Mouse (Mus musculus): ENCODE results near the gene Arntl2. TPM values are rescaled to one million over a fixed set of nuclear protein-coding genes. Genes with fewer than 3 reads are reported as not detected.

Gene Arntl2
- polyA plus RNA-seq (2014; fragmentation: Nextera tagmentation; extraction: Ambion mirVana) = 5.9 and 6.2 TPM in 2 replicates

DNA sequence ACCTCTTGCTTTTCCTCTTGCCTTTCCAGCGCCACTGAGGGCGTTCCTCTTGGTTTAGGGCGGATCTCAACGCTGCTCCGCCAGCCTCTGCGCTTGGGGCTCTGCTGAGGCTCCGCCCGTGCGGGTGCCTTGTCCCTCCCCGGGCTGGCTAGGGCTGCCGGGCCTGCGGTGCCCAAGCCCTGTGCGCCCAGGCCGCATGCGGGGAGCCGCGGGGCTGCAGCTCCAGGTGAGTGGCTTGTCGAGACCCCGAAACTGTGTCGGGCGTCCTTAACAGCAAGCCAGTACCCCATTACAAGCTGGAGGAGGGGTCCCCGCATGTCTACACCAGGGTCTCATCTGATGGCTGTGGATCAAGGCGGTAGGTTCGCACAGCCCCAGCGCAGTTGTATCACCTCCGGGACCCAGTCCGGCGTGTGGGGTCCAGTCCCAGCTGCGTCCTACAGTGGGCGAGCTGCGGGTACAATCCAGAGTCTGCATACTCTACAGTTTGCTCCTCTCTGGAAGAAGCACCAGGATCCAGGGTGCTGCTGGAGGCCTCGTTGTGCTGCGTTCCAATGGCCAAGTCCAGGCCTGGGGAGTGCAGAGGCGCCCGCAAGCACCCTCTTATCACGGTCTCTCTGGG, at the start of gene Arntl2:
Arntl2 (plus strand) TSS at position 132 of the 622 bp plus-strand sequence.
- H3K4me2 ChIP-seq = peak within 1 kb of the TSS; percentile 76
- H3K9me3 ChIP-seq (ENCODE audit: low read depth, low read length) = no peaks in the 10 kb centered on the region
- 1% methylated on average over 36 of the region's 36 CpGs for WGBS
- ATAC-seq (ENCODE audit: insufficient read depth) (peak; percentile 99), DNase-seq (peak; percentile 93)
- peak within 1 kb of the TSS; percentile 54 for H3K4me3 ChIP-seq (ENCODE audit: low read depth, low read length)
- H3K27me3 ChIP-seq (ENCODE audit: insufficient read depth, low read length) = no peaks in the 10 kb centered on the region
- peak within 1 kb of the TSS; percentile 75 for H3K9ac ChIP-seq
- TF ChIP-seq CTCF (IDR thresholded peaks at IDR 0.05; ENCODE audit: low read depth) = 0 out of 2 replicates have a peak, but pooled peaks have one; percentile 2
- H3K27ac ChIP-seq (ENCODE audit: low read depth) = no peak within 1 kb of the TSS
- no peaks in the 10 kb centered on the region for H3K4me1 ChIP-seq (ENCODE audit: insufficient read depth)
- no peaks in the 10 kb centered on the region for H3K36me3 ChIP-seq (ENCODE audit: insufficient read depth)

DNA sequence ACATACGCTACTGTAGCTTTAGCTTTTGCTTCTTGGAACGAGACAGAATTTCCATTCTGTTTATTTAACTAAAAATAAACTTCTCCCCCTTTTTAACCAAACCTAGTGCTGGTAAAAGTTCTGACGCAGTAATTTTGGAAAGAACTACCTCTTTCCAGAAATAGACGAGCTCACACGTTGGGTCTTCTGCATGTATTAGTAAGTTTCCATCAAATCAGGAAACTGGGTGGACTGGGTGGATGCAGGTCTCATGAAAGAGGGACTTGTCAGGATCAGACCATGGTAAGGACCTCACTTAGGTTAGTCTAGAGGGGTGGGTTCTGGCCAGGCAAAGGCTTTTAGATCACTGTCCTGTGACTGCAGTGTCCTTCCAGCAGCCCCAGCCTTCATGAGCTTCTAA, 49.3 kb upstream of the Arntl2 start:
- no peak for TF ChIP-seq CTCF (IDR thresholded peaks at IDR 0.05; ENCODE audit: low read depth)
- Histone ChIP-seq H3K4me1 (ENCODE audit: insufficient read depth) (no peaks in the 10 kb centered on the region), H3K4me2 (no peak overlapping the region), H3K27me3 (ENCODE audit: insufficient read depth, low read length) (no peaks in the 10 kb centered on the region), H3K4me3 (ENCODE audit: low read depth, low read length) (no peak overlapping the region), H3K36me3 (ENCODE audit: insufficient read depth) (no peaks in the 10 kb centered on the region), H3K9ac (no peak overlapping the region), H3K27ac (ENCODE audit: low read depth) (no peak overlapping the region), H3K9me3 (ENCODE audit: low read depth, low read length) (no peaks in the 10 kb centered on the region)
- ATAC-seq (ENCODE audit: insufficient read depth) = no peak
- WGBS = 47% methylated on average over 5 of the region's 5 CpGs
- no peak for DNase-seq

DNA sequence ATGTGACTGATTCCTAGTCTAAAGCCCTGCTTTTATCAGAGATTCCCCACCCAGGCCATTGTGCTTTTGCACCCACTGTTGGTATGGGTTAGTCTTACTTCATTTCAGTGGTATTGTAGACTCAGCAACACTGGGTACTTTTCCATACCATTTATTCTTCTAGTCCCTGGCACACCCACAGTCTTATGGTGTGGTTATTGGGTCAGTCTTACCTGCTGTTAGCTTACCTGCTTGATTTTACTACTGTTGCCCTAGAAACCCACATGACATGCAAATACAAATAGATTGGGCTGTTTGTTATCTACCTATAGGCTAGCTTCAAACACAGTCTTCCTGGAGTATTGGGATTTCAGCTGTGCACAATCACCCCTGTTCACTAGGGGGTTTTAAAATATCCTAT, 48.8 kb upstream of the Arntl2 start:
- no peak overlapping the region for H3K4me2 ChIP-seq
- H3K36me3 ChIP-seq (ENCODE audit: insufficient read depth) = no peaks in the 10 kb centered on the region
- no peaks in the 10 kb centered on the region for H3K27me3 ChIP-seq (ENCODE audit: insufficient read depth, low read length)
- ATAC-seq (ENCODE audit: insufficient read depth) (no peak), DNase-seq (no peak)
- no peaks in the 10 kb centered on the region for H3K4me1 ChIP-seq (ENCODE audit: insufficient read depth)
- no peak overlapping the region for H3K4me3 ChIP-seq (ENCODE audit: low read depth, low read length)
- H3K9me3 ChIP-seq (ENCODE audit: low read depth, low read length) = no peaks in the 10 kb centered on the region
- H3K27ac ChIP-seq (ENCODE audit: low read depth) = no peak overlapping the region
- H3K9ac ChIP-seq = no peak overlapping the region
- no peak for TF ChIP-seq CTCF (IDR thresholded peaks at IDR 0.05; ENCODE audit: low read depth)

DNA sequence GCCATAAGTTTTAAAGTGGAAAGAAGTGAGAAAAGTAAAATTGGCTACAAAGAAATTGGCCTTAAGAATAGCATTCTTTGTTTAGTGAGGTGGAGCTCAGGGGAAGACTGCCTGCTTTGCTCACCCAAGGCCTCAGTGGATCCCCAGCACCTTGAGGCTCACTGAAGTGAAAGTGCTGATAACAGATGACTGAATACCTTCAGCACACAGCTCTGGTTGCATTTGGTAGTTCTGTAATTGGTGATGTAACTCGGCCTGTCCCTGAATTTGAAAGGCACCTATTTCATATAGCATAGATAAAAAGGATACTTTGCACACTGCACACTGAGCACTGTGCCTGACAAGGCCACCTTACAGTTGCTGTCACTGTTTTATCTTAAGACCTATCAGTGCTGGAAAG, 47.6 kb upstream of the Arntl2 start:
- Histone ChIP-seq H3K27ac (ENCODE audit: low read depth) (no peak overlapping the region), H3K27me3 (ENCODE audit: insufficient read depth, low read length) (no peaks in the 10 kb centered on the region), H3K4me1 (ENCODE audit: insufficient read depth) (no peaks in the 10 kb centered on the region), H3K4me2 (no peak overlapping the region), H3K36me3 (ENCODE audit: insufficient read depth) (no peaks in the 10 kb centered on the region), H3K9me3 (ENCODE audit: low read depth, low read length) (no peaks in the 10 kb centered on the region), H3K4me3 (ENCODE audit: low read depth, low read length) (no peak overlapping the region), H3K9ac (no peak overlapping the region)
- WGBS = 80% methylated on average over 1 of the region's 1 CpGs
- DNase-seq (no peak), ATAC-seq (ENCODE audit: insufficient read depth) (no peak)
- TF ChIP-seq CTCF (IDR thresholded peaks at IDR 0.05; ENCODE audit: low read depth) = no peak

DNA sequence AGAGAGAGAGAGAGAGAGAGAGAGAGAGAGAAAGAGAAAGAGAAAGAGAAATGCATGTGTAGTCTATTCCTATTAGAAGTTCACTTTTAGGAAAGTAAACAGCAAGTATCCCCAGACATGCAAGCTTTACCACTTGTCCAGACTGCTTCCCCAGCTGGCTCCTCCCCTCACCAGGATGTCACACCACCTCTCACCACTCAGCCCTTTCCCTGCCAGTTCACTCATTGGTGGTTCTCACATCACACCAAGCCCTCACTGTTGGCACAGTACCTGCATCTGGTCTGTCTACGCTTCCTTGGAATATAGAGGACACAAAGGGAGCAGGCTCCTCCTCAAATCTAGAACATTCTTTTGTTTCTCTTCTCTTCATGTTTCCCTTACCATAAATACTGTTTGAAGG, 44.2 kb upstream of the Arntl2 start:
- Histone ChIP-seq H3K36me3 (ENCODE audit: insufficient read depth) (no peaks in the 10 kb centered on the region), H3K4me1 (ENCODE audit: insufficient read depth) (peaks cover 7% of the 10 kb centered on the region; the same call in 1 of the 2 replicates), H3K9ac (no peak overlapping the region), H3K27ac (ENCODE audit: low read depth) (no peak overlapping the region), H3K4me2 (no peak overlapping the region), H3K4me3 (ENCODE audit: low read depth, low read length) (no peak overlapping the region), H3K9me3 (ENCODE audit: low read depth, low read length) (no peaks in the 10 kb centered on the region), H3K27me3 (ENCODE audit: insufficient read depth, low read length) (no peaks in the 10 kb centered on the region)
- ATAC-seq (ENCODE audit: insufficient read depth) = peak; percentile 69; the same call in 1 of the 2 replicates
- 36% methylated on average over 1 of the region's 1 CpGs for WGBS
- DNase-seq = peak; percentile 44
- no peak for TF ChIP-seq CTCF (IDR thresholded peaks at IDR 0.05; ENCODE audit: low read depth)

DNA sequence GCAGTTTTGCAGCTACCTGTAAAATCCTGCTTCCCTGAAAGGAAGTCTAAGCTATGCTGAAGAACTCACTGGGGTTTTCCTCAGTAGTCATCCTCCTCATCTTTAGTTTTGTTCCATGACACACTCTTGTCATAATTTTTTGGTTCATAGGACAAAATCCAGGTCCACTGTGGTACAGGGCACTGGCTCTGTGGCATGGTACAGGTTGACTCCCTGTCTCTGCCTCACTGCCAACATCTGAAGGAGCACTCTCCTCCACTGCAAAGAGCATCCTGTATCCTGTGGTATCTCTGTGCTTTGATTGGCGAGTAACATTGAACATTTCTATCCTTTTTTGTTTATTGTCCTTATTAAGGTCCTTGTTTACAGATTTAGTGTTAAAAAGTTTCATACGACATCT, 43.7 kb upstream of the Arntl2 start:
- TF ChIP-seq CTCF (IDR thresholded peaks at IDR 0.05; ENCODE audit: low read depth) = no peak
- H3K4me3 ChIP-seq (ENCODE audit: low read depth, low read length) = no peak overlapping the region
- no peak for DNase-seq
- no peak overlapping the region for H3K9ac ChIP-seq
- H3K36me3 ChIP-seq (ENCODE audit: insufficient read depth) = no peaks in the 10 kb centered on the region
- no peaks in the 10 kb centered on the region for H3K27me3 ChIP-seq (ENCODE audit: insufficient read depth, low read length)
- WGBS = 75% methylated on average over 2 of the region's 2 CpGs
- H3K4me2 ChIP-seq = no peak overlapping the region
- H3K27ac ChIP-seq (ENCODE audit: low read depth) = no peak overlapping the region
- ATAC-seq (ENCODE audit: insufficient read depth) = no peak
- H3K9me3 ChIP-seq (ENCODE audit: low read depth, low read length) = no peaks in the 10 kb centered on the region
- H3K4me1 ChIP-seq (ENCODE audit: insufficient read depth) = peaks cover 7% of the 10 kb centered on the region; the same call in 1 of the 2 replicates

DNA sequence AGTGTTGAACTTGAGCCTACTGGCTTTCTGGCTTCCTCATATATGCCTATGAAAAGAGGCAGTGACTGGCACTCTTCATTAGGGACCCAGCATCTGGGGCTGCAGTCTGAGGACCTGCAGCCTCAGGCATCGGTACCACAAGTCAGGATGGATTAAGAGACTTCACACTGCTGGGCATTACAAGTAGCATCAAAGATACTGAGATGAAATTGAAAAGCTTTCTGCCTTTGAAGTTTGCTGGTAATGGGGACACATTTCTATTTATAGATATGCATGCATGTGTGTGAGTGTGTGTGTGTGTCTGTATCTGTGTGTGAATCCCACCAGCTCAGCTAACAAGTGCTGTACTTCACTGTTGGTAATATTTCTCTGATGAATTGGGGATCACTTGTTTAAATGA, 43.2 kb upstream of the Arntl2 start:
- H3K9ac ChIP-seq = no peak overlapping the region
- H3K9me3 ChIP-seq (ENCODE audit: low read depth, low read length) = no peaks in the 10 kb centered on the region
- no peak overlapping the region for H3K4me2 ChIP-seq
- H3K4me3 ChIP-seq (ENCODE audit: low read depth, low read length) = no peak overlapping the region
- ATAC-seq (ENCODE audit: insufficient read depth) = no peak
- H3K4me1 ChIP-seq (ENCODE audit: insufficient read depth) = peaks cover 7% of the 10 kb centered on the region; the same call in 1 of the 2 replicates
- no peak overlapping the region for H3K27ac ChIP-seq (ENCODE audit: low read depth)
- no peak for TF ChIP-seq CTCF (IDR thresholded peaks at IDR 0.05; ENCODE audit: low read depth)
- no peak for DNase-seq
- H3K36me3 ChIP-seq (ENCODE audit: insufficient read depth) = no peaks in the 10 kb centered on the region
- 67% methylated on average over 1 of the region's 1 CpGs for WGBS
- H3K27me3 ChIP-seq (ENCODE audit: insufficient read depth, low read length) = no peaks in the 10 kb centered on the region

Data from lung, embryonic 14.5 days (tissue).